Mouse (Mus musculus) layer of hippocampus, adult 8-10 months (tissue): ENCODE data around the gene Tiparp. TPM values are rescaled to one million over a fixed set of nuclear protein-coding genes. Genes with fewer than 3 reads are reported as not detected.

ENCODE experiments used
- DNase-seq, 2 experiments: peaks; one replicate each; pipeline ENCODE4 v3.0.0; 2022; ENCODE audit warnings: low spot score in 2 of 2
- total RNA-seq, 4 experiments: library from RNA; stranded (reverse); gene quantifications; 2 replicates each; pipeline ENCODE4 v1.2.4; 2022

Gene Tiparp
- total RNA-seq, 4 experiments from 2014 or later, result 15.0 to 21.8 (median 15.9) TPM

DNA sequence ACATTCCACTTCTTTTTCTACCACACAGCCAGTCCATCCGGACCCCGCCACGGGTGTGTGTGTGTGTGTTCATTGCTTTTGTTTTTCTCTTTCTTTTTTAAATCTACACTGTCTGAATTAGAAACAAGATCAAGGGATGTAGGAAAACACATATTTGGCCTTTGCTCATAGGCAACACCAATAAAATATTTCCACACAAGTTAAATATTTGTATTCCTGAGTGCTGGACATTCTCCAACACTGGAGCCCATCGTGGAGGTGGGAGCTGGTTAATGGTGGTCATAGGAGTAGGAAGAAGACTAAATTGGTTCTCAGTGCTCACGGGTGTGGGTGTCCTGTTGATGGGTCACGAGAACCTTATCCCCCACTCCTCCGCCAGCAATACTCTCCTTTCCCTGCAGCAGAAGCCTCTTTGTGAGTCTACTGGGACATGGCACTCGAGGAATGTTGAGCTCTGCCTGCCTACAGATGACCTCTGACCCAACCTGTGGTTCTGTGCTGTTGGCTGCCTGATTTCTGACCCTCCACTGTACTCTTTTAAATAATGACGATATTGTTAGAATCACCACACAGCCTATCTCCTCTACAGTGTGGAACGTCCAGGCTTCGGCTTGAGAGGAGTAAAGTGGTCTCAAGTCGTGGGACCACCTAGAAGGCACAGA, 51.2 kb downstream of the Tiparp start:
- no peak for DNase-seq

DNA sequence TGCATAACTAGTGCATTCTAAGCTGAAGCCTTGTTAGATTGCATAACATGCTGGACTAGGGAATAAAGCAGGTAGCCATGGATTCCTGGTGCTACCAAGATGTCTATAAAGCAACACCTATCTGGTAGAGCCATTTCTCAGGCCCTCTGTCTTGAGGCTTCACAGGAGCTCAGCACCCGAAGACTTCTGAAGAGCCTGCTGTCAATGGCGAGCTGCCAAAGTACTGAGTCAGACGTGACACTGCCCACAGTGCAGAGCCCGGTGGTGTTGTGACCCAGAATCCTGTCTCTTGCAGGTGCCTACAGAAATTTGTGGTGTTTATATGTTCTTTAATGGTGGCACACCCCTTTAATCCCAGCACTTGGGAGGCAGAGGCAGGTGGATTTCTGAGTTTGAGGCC, 53.4 kb downstream of the Tiparp start:
- DNase-seq, result no peak

DNA sequence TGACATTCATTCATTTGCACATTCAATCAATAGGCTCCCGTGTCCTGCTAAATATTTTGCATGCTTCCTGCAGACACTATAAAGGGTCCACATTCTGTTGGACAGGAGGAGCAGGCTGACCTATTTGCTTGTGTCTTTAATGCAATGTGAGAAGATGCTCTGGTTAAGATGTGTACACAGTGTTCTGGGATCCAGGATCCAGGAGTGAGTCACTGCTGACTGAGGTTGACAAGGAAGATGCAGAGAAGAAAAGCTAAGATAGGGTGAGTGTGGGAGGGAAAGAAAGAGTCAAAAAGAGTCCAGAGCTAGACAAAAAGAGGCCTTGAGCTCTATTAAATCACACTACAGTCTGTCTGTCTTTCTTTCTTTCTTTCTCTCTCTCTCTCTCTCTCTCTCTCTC, 56.1 kb downstream of the Tiparp start:
- DNase-seq, result no peak

DNA sequence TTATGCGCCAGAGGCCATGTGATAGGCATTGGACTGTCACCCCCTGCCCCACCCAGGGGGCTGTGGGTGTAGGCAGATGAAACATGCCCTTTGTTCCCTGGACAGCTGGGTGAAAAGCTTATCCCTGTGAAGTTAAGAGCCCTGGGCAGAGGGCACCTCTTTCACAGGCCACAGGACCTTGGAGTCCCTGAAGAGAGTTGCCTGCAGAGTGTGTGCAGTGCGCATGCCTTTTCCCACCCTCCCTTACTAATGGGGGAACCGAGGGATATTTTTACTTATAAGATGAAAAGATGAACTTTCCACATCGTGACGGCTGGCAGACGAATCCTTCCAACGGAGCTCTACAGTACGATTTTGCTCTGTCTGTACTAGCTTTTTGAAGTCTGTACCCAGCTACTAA, 57.1 kb downstream of the Tiparp start:
- DNase-seq, result no peak

DNA sequence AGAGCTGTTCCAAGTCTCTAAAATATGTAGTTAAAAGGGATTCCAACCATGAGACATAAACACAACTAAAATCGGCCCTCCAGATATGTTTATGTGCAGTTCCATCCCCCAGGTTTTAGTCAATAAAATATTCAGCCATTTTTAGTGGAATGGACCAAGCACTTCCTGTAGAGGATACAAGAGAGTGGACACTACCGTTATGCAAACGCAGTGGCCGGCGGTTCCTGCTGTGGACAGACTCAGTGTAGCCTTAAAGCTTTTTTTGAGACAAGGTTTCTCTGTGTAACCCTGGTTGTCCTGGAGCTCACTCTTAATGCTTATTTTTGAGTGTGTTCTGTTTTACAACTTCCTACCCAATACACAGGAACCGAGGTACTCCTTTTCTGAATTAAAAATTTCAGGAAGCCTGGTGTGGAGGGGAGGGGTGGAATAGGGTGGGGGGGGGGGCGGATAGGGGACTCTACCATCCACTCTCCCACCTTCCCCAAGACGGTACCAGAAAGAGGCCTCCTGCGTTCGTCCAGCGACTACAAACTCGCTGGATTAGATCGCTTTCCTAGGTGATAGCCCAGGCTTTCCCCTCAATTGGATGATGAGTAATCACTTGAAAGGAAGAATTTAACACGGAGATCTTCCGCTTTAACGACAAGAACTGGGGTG, 57.7 kb downstream of the Tiparp start:
- no peak for DNase-seq

DNA sequence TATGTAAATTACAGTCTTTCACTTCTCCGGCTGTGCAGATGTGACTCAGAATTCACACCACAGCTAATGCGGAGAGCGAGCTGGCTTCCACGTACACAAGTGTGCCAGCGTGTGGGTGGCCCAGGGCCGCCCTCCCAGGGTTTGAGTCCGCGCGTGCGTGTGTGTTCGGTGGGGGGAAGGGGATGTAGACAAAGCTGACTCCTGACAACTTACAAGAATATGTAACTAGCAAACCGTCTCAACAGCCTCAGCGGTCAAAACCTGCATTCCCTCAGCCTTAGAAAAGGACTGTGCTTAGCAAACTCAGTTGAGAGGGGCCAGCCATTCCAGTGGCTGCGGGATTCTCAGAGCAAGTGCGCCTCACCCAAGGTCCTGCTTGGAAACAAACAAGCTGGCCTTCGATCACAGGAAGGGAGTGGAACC, 58.3 kb downstream of the Tiparp start:
- peak; percentile 30 to 47 for DNase-seq

DNA sequence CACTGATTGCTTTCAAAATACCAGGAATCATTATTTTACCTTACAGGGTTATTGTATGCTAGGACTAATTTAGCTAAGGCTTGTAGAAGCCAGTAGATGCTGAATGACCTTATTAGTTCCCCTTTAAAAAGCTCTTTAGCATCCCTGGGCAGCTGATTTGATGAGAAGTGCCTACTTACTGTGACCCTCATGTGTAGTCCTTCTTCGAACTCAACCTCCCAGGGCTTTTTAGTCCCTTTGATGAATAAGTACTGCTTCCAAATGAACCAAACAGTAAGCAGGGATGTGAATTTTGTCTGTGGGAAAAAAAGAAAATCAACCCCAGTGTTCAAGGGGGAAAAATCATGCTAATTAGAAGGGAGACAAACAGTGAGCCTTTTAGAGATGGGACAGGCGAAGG, 58.8 kb downstream of the Tiparp start:
- no peak for DNase-seq

DNA sequence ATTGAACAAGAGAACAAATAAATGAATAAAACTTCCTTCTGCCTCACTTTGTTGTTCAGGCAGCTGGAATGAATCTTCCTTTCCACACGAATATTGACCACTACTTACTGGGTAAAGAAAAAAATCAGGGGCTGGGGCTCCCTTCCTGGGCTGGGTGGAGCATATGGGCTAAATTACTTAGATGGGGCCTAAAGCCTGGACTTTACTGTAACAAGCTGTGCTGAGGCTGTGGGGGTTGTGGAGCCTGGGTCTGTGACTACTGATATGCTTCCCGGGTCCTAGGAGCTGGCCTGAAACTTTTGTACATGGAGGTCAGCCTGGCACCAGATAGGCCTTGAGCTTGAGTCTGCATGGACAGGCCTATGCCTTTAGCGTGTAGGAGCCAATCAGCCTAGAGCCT, 60.2 kb downstream of the Tiparp start:
- DNase-seq, result no peak

DNA sequence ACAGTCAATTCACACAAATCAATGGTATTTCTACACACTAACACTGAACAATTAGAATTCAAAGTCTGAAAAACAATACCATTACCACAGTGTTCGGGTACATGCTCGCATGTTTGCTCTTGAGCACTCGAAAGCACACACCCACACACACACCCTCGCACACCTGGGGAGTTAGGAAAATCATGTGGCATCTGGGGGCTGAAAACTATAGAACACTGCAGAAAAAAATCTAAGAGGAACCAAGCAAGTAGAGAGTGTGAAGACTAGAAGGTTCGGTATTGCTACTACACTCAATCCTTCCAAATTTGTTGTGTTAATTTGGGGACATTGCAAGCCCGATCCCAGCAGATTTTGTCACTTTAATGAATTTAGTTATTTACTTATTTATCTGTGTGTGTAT, 64.6 kb downstream of the Tiparp start:
- no peak for DNase-seq

DNA sequence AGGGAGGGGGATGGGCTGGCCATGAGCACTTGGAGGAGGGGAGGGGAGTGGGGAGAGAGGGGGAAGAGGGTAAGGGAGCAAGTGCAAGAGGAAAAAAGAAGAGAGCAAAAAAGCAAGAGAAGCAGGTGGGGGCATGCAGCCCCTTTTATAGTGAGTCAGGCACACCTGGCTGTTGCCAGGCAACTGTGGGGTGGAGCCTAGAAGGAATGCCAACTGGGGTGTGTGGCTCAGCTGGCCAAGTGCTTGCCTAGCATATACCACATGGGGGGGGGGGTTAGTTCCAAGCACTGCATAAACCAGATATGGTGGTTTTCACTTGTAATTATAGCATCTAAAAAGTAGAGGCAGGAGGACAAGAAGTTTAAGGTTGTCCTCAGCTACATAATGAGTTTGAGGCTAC, 66.3 kb downstream of the Tiparp start:
- no peak for DNase-seq

DNA sequence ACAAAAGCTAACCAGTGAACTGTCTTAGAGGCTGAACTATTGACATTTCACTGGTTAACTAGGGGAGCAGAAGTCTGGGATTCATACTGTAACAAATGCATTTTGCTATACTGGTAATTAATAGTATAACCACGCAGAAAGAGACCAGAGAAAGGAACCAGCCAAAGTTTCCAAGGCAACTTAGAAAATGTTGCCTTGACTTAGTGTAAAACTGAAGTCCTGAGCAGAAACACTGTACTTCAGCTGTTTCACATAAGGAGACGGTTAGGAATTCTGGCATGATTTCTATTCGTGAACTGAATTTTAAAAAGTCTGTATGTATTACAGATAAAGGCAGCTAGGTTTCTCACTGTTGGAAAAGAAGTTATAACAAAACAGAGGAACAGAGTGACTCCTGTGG, 67.0 kb downstream of the Tiparp start:
- no peak for DNase-seq

DNA sequence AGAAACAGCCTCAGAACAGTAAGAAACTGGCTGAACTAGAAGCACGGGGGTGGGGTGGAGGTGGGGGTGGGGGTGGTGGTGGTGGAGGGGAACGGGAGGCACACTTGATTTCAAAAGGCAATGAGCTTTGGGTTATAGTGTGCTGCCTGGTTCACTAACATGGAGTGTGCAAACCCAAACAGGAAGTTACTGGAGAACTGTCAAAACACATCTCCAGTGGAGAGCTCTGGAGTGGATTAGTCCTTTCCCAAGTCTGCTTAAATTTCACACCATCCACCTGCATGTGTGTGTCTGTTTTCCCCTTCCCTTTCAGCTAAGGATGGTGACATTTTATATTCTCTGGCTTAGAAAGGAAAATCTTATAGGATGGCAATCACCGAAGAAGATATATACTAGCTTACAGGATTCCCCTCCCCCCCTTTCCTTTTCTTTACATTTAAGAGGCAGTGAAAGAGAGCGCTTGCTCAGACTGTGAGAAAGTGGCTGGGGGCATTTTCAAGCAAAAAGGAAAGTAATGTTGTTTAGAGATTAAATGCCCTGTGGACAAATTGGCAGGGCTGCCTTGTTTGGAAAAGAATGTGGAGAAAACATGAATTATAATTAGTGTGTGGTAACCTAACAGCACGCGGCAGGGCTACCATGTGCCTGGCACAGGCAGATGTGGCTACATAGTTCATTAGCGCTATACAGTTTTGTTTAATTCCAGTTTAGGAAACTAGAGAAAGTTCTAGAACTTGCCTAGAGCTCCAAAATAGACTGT, 70.0 kb downstream of the Tiparp start:
- no peak for DNase-seq

DNA sequence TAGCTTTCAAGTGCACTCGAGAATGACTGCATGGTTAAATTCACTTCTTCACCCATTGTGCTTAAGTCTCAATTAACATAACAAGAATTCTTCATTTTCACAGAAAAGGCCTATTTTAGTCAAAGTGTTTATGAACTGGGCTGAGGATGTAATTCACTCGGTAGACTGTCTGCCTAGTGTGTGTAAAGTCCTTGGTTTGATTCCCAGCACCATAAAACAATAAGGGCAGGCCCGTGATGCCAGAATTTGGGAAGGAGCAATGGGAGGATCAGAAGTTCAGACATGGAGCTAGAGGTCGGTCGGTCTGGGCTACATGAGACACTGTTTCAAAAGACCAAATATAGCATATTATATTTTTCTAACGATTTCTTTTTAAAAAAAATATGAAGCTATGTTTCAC, 70.9 kb downstream of the Tiparp start:
- DNase-seq, result no peak

DNA sequence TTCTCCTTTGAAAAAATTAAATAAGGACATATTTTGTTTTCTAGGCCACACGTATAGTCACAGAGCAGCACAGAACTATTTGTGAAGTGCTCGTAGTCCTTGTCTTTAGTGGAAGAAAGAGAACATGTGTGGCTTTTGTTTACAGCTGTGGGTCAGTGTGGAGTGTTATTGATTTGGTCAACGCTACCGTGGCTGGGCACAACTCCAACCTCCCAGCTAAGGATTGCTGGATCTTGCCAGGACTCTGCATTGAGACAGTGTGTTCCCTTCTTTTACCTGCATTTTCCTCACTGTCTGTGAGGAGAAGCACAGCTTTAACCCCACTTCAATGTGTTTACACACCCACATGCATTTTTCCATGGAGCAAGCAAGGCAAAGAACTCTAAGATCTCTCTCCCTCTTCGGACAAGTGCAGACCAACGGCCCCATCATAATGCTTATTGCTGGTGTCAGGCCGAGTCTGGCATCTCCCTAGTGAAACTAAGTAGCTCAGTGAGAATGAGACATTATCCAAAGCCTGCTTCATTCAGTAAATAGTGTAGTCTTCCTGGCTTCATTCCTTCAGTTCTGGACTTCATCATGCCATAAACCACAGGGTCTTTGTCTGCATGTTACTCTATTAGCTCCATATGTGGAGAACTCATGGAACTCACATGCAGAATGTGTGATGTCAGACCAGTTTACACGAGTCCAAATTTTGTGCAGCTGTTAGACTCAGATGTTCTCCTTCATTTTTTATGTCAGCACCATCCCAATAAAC, 73.3 kb downstream of the Tiparp start:
- DNase-seq, result no peak

DNA sequence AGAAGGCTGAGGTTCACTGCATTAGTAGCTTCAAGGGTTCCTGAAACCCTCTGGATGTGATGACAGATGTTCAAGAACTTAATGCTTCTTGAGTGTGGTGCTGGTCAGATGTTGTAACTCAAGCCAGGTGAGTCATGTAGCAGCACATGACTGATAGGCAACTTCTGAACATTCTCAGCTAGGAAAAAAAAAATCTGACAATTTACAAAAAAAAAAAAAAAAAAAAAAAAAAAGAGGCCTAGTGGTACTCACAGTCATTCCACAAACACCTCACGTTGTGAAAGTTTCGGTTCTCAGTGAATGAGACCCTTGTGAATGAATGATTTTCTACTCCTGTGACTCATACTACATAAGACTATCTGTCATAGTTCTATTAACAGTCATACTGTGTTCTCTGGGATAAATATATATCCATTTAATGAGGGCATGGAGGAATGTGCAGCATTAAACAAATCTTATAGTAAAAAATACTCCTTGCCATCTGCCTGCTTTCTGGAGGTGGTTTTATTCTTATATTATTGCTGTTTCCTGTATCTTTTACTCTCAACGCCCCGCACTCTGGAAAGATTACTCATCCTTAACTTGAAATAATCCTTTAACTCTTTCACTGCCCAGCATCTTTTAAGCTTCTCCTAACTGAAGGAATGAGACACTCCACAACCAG, 75.3 kb downstream of the Tiparp start:
- no peak for DNase-seq

Other genes starting within 250 kb of the Tiparp start
- 100 to 1,000 TPM in 3 of 4 experiments, 10 to 100 TPM in 1; 99.4 to 115 (median 107) TPM for gene Ssr3, start 135.8 kb upstream of the Tiparp start, total RNA-seq
- 1 to 10 TPM; 6.6 to 8.8 (median 7.4) TPM for gene Lekr1, start 137.8 kb downstream of the Tiparp start, total RNA-seq